Mouse (Mus musculus) brain, embryonic 14.5 days (tissue): ENCODE measurements around the gene Tspan5.

Experiments
- CTCF ChIP-seq: fragments of 200-500 bp; IDR thresholded peaks from 2 replicates; pipeline ENCODE4 v1.5.1; 2012; ENCODE audit warnings: inconsistent platforms, mild to moderate bottlenecking, moderate library complexity, borderline replicate concordance; ENCODE audit not compliant: insufficient read depth, insufficient read length; ENCODE audit errors: extremely low read depth
- POLR2A ChIP-seq: fragments of 200-500 bp; IDR thresholded peaks from 2 replicates; pipeline ENCODE4 v1.6.1; 2012; ENCODE audit warnings: mild to moderate bottlenecking, inconsistent platforms, borderline replicate concordance; ENCODE audit not compliant: poor library complexity, insufficient read depth, insufficient read length, severe bottlenecking; ENCODE audit errors: extremely low read depth

DNA sequence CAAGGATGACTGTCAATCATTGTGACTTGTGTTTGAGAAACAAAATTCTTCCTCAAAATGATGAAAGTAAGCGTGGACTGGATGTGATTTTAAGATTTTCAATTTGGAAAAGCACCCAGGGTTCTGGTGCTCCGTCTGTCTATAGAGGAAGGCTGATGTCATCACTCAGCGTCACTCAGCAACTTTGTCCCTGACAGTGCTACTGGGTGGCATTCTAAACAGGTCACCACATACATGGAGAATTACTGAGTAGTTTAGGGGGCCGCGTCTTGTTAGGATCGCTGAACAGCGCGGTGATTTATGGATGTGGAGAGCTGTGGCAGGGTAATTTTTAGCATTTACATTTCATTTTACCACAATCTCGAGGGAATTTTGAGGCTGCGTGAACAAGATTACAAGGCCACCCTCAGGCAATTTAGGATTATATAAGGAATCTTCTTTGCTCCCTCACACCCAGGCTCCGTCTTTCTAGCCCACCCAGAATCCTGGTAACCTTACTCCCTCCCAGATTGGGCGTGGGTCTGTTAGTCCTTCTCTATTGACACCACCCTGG, 26.6 kb downstream of the Tspan5 start:
- no peak for TF ChIP-seq CTCF
- TF ChIP-seq POLR2A, result no peak
